Mouse (Mus musculus) frontal cortex, postnatal 25 days (tissue): ENCODE measurements at regions not wholly inside any gene's neighbourhood (a gene's known extent, or its start where the extent isn't known, plus 50 kb on each side); places are given as distances from the start of the nearest gene placed in this dataset.

Experiments used
- DNase-seq, 2 experiments: peaks; one replicate each; pipeline ENCODE4 v3.0.0; 2022; ENCODE audit warnings: low spot score in 2 of 2

GRCm38 (mm10) chr3:130978986-130979642 lies 131.2 kb upstream of the Lef1 start:
- DNase-seq, result no peak

- DNase-seq, result no peak
Measured at GRCm38 (mm10) chr3:130977921-130978700, 132.2 kb upstream of the Lef1 start.

GRCm38 (mm10) chr3:130976206-130976605 lies 134.1 kb upstream of the Lef1 start:
- DNase-seq, result no peak

- no peak for DNase-seq
Measured at GRCm38 (mm10) chr3:130975291-130975690, 135.0 kb upstream of the Lef1 start.

GRCm38 (mm10) chr3:130972126-130972525 lies 138.1 kb upstream of the Lef1 start:
- no peak for DNase-seq

GRCm38 (mm10) chr3:130965275-130965674 lies 145.0 kb upstream of the Lef1 start:
- no peak for DNase-seq

- no peak for DNase-seq
Measured at GRCm38 (mm10) chr3:130964088-130964487, 146.2 kb upstream of the Lef1 start.

GRCm38 (mm10) chr3:130963625-130964024 lies 146.6 kb upstream of the Lef1 start:
- DNase-seq, result no peak

GRCm38 (mm10) chr3:130962701-130963472 lies 147.4 kb upstream of the Lef1 start:
- no peak for DNase-seq

GRCm38 (mm10) chr3:130962151-130962633 lies 148.1 kb upstream of the Lef1 start:
- DNase-seq, result no peak

GRCm38 (mm10) chr3:130961704-130962103 lies 148.6 kb upstream of the Lef1 start:
- DNase-seq, result no peak

GRCm38 (mm10) chr3:130955958-130956357 lies 154.3 kb upstream of the Lef1 start:
- DNase-seq, result no peak

GRCm38 (mm10) chr3:130951381-130951780 lies 158.9 kb upstream of the Lef1 start:
- no peak for DNase-seq

- no peak for DNase-seq
Measured at GRCm38 (mm10) chr3:130950872-130951271, 159.4 kb upstream of the Lef1 start.

- no peak for DNase-seq
Measured at GRCm38 (mm10) chr3:130947880-130948279, 162.4 kb upstream of the Lef1 start.

GRCm38 (mm10) chr3:130947277-130947606 lies 163.0 kb upstream of the Lef1 start:
- no peak for DNase-seq

GRCm38 (mm10) chr3:130946576-130947276 lies 163.5 kb upstream of the Lef1 start:
- no peak for DNase-seq

GRCm38 (mm10) chr3:130945861-130946449 lies 164.3 kb upstream of the Lef1 start:
- DNase-seq, result no peak

GRCm38 (mm10) chr3:130945396-130945795 lies 164.9 kb upstream of the Lef1 start:
- DNase-seq, result no peak

- DNase-seq, result no peak
Measured at GRCm38 (mm10) chr3:130944241-130944640, 166.0 kb upstream of the Lef1 start.

- DNase-seq, result no peak
Measured at GRCm38 (mm10) chr3:130942947-130943630, 167.2 kb upstream of the Lef1 start.
